Mouse (Mus musculus) heart, embryonic 14.5 days (tissue): ENCODE measurements around the gene Adam12. TPM values are rescaled to one million over a fixed set of nuclear protein-coding genes. Genes with fewer than 3 reads are reported as not detected.

Experiments used
- ATAC-seq: fragments of 200-750 bp; cut with Nextera tagmentation; 2 replicates; pipeline ENCODE4 v1.8.0; 2017; ENCODE audit warnings: low read depth, moderate TSS enrichment; ENCODE audit not compliant: insufficient number of reproducible peaks, insufficient read depth, low FRiP score
- H3K27ac ChIP-seq, 2 experiments: fragments of 200-500 bp in 1 of 2; fragments of 300-500 bp in 1 of 2; sonication (generic) in 1 of 2; replicated peaks in 1 of 2; 2 replicates each; pipeline ENCODE4 v1.5.1; 2012 to 2014; ENCODE audit warnings: low read depth in 2 of 2, low read length in 2 of 2, control low read depth in 1 of 2, mild to moderate bottlenecking in 1 of 2, mixed read lengths in 1 of 2; ENCODE audit not compliant: control insufficient read depth in 1 of 2, insufficient read depth in 1 of 2
- H3K27me3 ChIP-seq: fragments of 300-500 bp; sonication (generic); 2 replicates; pipeline ENCODE4 v1.6.1; 2014; ENCODE audit warnings: mild to moderate bottlenecking, low read length, control low read depth; ENCODE audit not compliant: control insufficient read depth, insufficient read depth
- H3K36me3 ChIP-seq: fragments of 300-500 bp; sonication (generic); 2 replicates; pipeline ENCODE4 v1.6.1; 2014; ENCODE audit warnings: mild to moderate bottlenecking, control low read depth, low read length, mixed read lengths; ENCODE audit not compliant: control insufficient read depth, insufficient read depth
- H3K4me1 ChIP-seq, 2 experiments: fragments of 200-500 bp in 1 of 2; fragments of 300-500 bp in 1 of 2; sonication (generic) in 1 of 2; 2 replicates each; pipeline ENCODE4 v1.6.1; 2012 to 2014; ENCODE audit warnings: low read length in 2 of 2, control low read depth in 1 of 2, mixed read lengths in 1 of 2; ENCODE audit not compliant: control insufficient read depth in 2 of 2, insufficient read depth in 2 of 2
- H3K4me2 ChIP-seq: fragments of 300-500 bp; sonication (generic); 2 replicates; pipeline ENCODE4 v1.6.1; 2014; ENCODE audit warnings: mild to moderate bottlenecking, low read length
- H3K4me3 ChIP-seq, 2 experiments: fragments of 200-500 bp in 1 of 2; fragments of 300-500 bp in 1 of 2; sonication (generic) in 1 of 2; 2 replicates each; pipeline ENCODE4 v1.5.1; 2012 to 2014; ENCODE audit warnings: low read length in 2 of 2, mild to moderate bottlenecking in 2 of 2, control low read depth in 1 of 2, low read depth in 1 of 2, moderate library complexity in 1 of 2; ENCODE audit not compliant: control insufficient read depth in 1 of 2, insufficient read depth in 1 of 2
- H3K9ac ChIP-seq: fragments of 300-500 bp; sonication (generic); 2 replicates; pipeline ENCODE4 v1.6.1; 2014; ENCODE audit warnings: mild to moderate bottlenecking, low read length
- H3K9me3 ChIP-seq: fragments of 300-500 bp; sonication (generic); 2 replicates; pipeline ENCODE4 v1.6.1; 2016; ENCODE audit warnings: low read length, control low read depth; ENCODE audit not compliant: control insufficient read depth
- WGBS: fragments of 180-500 bp; shearing (Covaris S2); extraction: QIAGEN DNeasy Blood & Tissue Kit; methylation state at CpG from one replicate; pipeline ENCODE4 v1.1.7; 2014; 5-methylcytosine and 5-hydroxymethylcytosine counted together
- polyA plus RNA-seq: library from polyadenylated mRNA; unstranded; fragments of >200 nt; fragmentation: Nextera tagmentation; extraction: Ambion mirVana; gene quantifications from 2 replicates; pipeline ENCODE4 v1.2.1, GENCODE M21; 2014

The Adam12 gene
- polyA plus RNA-seq, 1 experiment from 2014 or later, result 7.3 TPM

GRCm38 (mm10) chr7:134150305-134150704, 81.6 kb downstream of the Adam12 start:
- Histone ChIP-seq H3K36me3 (no peaks in the 10 kb centered on the region), H3K4me3 (no peak overlapping the region), H3K9me3 (no peaks in the 10 kb centered on the region), H3K27ac (no peak overlapping the region), H3K27me3 (no peaks in the 10 kb centered on the region), H3K9ac (no peak overlapping the region), H3K4me1 (peaks cover 2 to 4% of the 10 kb centered on the region in 2 experiments; a peak in 2 of 4 replicates), H3K4me2 (no peak overlapping the region)
- no peak for ATAC-seq
- 90% methylated on average over 8 of the region's 8 CpGs for WGBS

- H3K4me1 ChIP-seq, result peaks cover 2 to 4% of the 10 kb centered on the region in 2 experiments; a peak in 2 of 4 replicates
- no peaks in the 10 kb centered on the region for H3K9me3 ChIP-seq
- no peaks in the 10 kb centered on the region for H3K36me3 ChIP-seq
- no peak for ATAC-seq
- H3K4me2 ChIP-seq, result no peak overlapping the region
- no peaks in the 10 kb centered on the region for H3K27me3 ChIP-seq
- H3K27ac ChIP-seq, result no peak overlapping the region
- WGBS, result 63% methylated on average over 6 of the region's 6 CpGs
- no peak overlapping the region for H3K9ac ChIP-seq
- H3K4me3 ChIP-seq, result no peak overlapping the region
Observed at GRCm38 (mm10) chr7:134149351-134149750, 82.6 kb downstream of the Adam12 start.

GRCm38 (mm10) chr7:134147561-134147960, 84.4 kb downstream of the Adam12 start:
- H3K4me2 ChIP-seq, result no peak overlapping the region
- peaks cover 2 to 4% of the 10 kb centered on the region in 2 experiments; a peak in 2 of 4 replicates for H3K4me1 ChIP-seq
- no peaks in the 10 kb centered on the region for H3K36me3 ChIP-seq
- H3K9me3 ChIP-seq, result no peaks in the 10 kb centered on the region
- no peak for ATAC-seq
- H3K4me3 ChIP-seq, result no peak overlapping the region
- no peaks in the 10 kb centered on the region for H3K27me3 ChIP-seq
- WGBS, result 68% methylated on average over 3 of the region's 3 CpGs
- H3K27ac ChIP-seq, result no peak overlapping the region
- no peak overlapping the region for H3K9ac ChIP-seq

- no peak overlapping the region for H3K9ac ChIP-seq
- peaks cover 2 to 4% of the 10 kb centered on the region in 2 experiments; a peak in 3 of 4 replicates for H3K4me1 ChIP-seq
- H3K4me3 ChIP-seq, result no peak overlapping the region
- H3K27me3 ChIP-seq, result no peaks in the 10 kb centered on the region
- H3K36me3 ChIP-seq, result no peaks in the 10 kb centered on the region
- ATAC-seq, result no peak
- no peak overlapping the region for H3K27ac ChIP-seq
- WGBS, result 90% methylated on average over 2 of the region's 2 CpGs
- no peaks in the 10 kb centered on the region for H3K9me3 ChIP-seq
- no peak overlapping the region for H3K4me2 ChIP-seq
Observed at GRCm38 (mm10) chr7:134146821-134147220, 85.1 kb downstream of the Adam12 start.

GRCm38 (mm10) chr7:134144111-134144510, 87.8 kb downstream of the Adam12 start:
- Histone ChIP-seq H3K27ac (no peak overlapping the region), H3K27me3 (no peaks in the 10 kb centered on the region), H3K4me1 (no peaks in the 10 kb centered on the region; a peak in 1 of 4 replicates), H3K9ac (no peak overlapping the region), H3K4me3 (no peak overlapping the region), H3K9me3 (no peaks in the 10 kb centered on the region), H3K4me2 (no peak overlapping the region), H3K36me3 (no peaks in the 10 kb centered on the region)
- WGBS, result 75% methylated on average over 9 of the region's 9 CpGs
- ATAC-seq, result no peak

GRCm38 (mm10) chr7:134139291-134139949, 92.5 kb downstream of the Adam12 start:
- Histone ChIP-seq H3K4me2 (no peak overlapping the region), H3K27ac (no peak overlapping the region), H3K9ac (no peak overlapping the region), H3K4me1 (no peaks in the 10 kb centered on the region; a peak in 1 of 4 replicates), H3K4me3 (no peak overlapping the region), H3K27me3 (no peaks in the 10 kb centered on the region), H3K36me3 (no peaks in the 10 kb centered on the region), H3K9me3 (no peaks in the 10 kb centered on the region)
- ATAC-seq, result no peak
- WGBS, result 80% methylated on average over 4 of the region's 4 CpGs

- Histone ChIP-seq H3K9ac (no peak overlapping the region), H3K27me3 (no peaks in the 10 kb centered on the region), H3K9me3 (no peaks in the 10 kb centered on the region), H3K4me3 (no peak overlapping the region), H3K4me1 (peaks cover 0 to 7% of the 10 kb centered on the region in 2 experiments; a peak in 2 of 4 replicates), H3K27ac (no peak overlapping the region), H3K36me3 (no peaks in the 10 kb centered on the region), H3K4me2 (no peak overlapping the region)
- 84% methylated on average over 2 of the region's 2 CpGs for WGBS
- ATAC-seq, result no peak
Observed at GRCm38 (mm10) chr7:134132323-134132722, 99.6 kb downstream of the Adam12 start.

GRCm38 (mm10) chr7:134128087-134128522, 103.8 kb downstream of the Adam12 start:
- H3K9ac ChIP-seq, result no peak overlapping the region
- 53% methylated on average over 5 of the region's 5 CpGs for WGBS
- no peaks in the 10 kb centered on the region for H3K27me3 ChIP-seq
- H3K4me1 ChIP-seq, result peaks cover 0 to 7% of the 10 kb centered on the region in 2 experiments; a peak in 2 of 4 replicates
- H3K27ac ChIP-seq, result no peak overlapping the region
- no peak for ATAC-seq
- no peaks in the 10 kb centered on the region for H3K36me3 ChIP-seq
- H3K4me2 ChIP-seq, result no peak overlapping the region
- no peak overlapping the region for H3K4me3 ChIP-seq
- H3K9me3 ChIP-seq, result no peaks in the 10 kb centered on the region
